Mouse (Mus musculus) olfactory bulb, adult 2 months (tissue): Measurements from ENCODE around the gene Tspan18. TPM values are rescaled to one million over a fixed set of nuclear protein-coding genes. Genes with fewer than 3 reads are reported as not detected.

Source experiments
- H3K27ac ChIP-seq: fragments of 200-500 bp; 2 replicates; pipeline ENCODE4 v1.5.1; 2012; ENCODE audit warnings: low read depth, low read length; ENCODE audit not compliant: insufficient read depth
- H3K4me1 ChIP-seq: fragments of 200-500 bp; 2 replicates; pipeline ENCODE4 v1.6.1; 2012; ENCODE audit warnings: low read length; ENCODE audit not compliant: control insufficient read depth, insufficient read depth
- H3K4me3 ChIP-seq: fragments of 200-500 bp; 2 replicates; pipeline ENCODE4 v1.5.1; 2012; ENCODE audit warnings: mild to moderate bottlenecking, low read depth, low read length, moderate library complexity; ENCODE audit not compliant: insufficient read depth
- CTCF ChIP-seq: fragments of 200-500 bp; IDR thresholded peaks from 2 replicates; pipeline ENCODE4 v1.5.1; 2012; ENCODE audit warnings: low read depth, mild to moderate bottlenecking, low read length, moderate library complexity; ENCODE audit not compliant: insufficient read depth
- POLR2A ChIP-seq: fragments of 200-500 bp; IDR thresholded peaks from 2 replicates; pipeline ENCODE4 v1.6.1; 2012; ENCODE audit warnings: mild to moderate bottlenecking, low read depth, low read length, moderate library complexity; ENCODE audit not compliant: insufficient read depth
- WGBS: fragments of 180-500 bp; shearing (Covaris S2); methylation state at CpG from one replicate; pipeline ENCODE4 v1.1.7; 2018; 5-methylcytosine and 5-hydroxymethylcytosine counted together
- polyA plus RNA-seq: library from polyadenylated mRNA; stranded (reverse); fragments of >200 nt; gene quantifications from 2 replicates; pipeline ENCODE4 v1.2.4, GENCODE M21; 2012; ENCODE audit warnings: low replicate concordance; ENCODE audit not compliant: missing spikeins, insufficient read depth, insufficient read length

Tspan18 gene
- polyA plus RNA-seq, 1 experiment = not detected

GRCm38 (mm10) chr2:93280117-93280620 is 54.1 kb downstream of the Tspan18 start:
- H3K4me3 ChIP-seq = no peak overlapping the region
- H3K27ac ChIP-seq = no peak overlapping the region
- TF ChIP-seq POLR2A (no peak), CTCF (no peak)
- peaks cover 18% of the 10 kb centered on the region for H3K4me1 ChIP-seq
- WGBS = 90% methylated on average over 2 of the region's 2 CpGs

DNA sequence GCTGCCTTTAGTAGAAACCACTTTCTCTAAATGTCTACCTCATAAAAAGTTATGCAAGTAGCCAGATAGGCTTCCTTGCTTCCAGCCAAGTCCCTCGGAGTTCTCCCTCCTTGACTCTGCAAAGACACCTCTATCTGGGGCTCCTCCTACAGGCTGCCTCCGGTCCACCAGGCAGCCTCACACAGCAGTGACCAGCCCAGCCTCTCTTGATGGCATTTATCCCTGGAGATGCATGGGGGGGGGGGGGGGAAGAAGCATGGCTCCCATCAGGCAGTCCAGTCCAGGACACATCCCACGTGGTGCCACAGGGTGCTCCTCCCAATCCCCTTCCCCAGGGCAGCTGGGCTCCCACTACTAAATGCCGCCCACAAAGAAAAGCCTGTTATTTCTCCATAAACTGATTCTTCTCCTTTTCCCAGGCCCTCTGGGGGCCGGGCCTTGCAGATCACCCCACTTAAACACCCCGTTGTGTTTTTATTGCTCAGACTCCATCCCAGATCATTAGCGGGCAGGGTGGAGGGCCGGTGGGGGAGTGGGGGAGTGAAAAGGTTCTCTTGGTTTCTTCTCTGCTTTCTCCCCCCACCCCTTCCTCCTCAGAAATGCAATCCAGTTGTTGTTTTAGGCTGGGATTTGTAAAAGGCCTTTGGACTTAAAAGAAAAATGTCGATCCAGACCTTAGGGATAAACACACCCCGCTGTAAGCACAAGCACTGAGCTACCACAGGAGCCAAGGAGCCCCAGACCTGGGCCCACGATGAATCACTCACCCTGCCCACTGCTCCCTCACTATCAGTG is 55.9 kb downstream of the Tspan18 start:
- no peak overlapping the region for H3K27ac ChIP-seq

DNA sequence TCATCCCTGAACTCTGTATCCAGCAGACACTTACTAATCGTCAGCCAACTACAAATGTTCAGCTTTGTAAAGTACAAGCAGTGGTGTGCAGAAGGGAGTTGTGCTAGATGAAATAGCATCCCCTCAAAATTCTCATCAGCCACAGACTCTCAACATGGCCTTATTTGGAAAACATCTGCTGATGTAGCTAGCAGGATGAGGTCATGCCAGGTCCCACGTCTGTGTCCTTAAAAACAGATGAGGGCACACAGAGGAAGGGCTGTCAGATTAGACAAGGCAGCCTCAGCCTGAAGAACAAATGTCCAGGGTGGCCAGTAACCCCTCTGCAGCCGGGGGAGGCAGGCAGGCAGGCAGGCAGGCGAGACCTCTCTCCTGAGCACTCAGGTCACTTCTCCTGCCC is 56.8 kb downstream of the Tspan18 start:
- peaks cover 15% of the 10 kb centered on the region for H3K4me1 ChIP-seq
- WGBS = 50% methylated on average over 4 of the region's 4 CpGs
- TF ChIP-seq POLR2A (no peak), CTCF (no peak)
- no peak overlapping the region for H3K27ac ChIP-seq
- H3K4me3 ChIP-seq = no peak overlapping the region

More for the DNA sequence above, 55.9 kb downstream of the Tspan18 start:
- H3K4me3 ChIP-seq = no peak overlapping the region
- H3K4me1 ChIP-seq = peaks cover 15% of the 10 kb centered on the region
- TF ChIP-seq POLR2A = no peak
- TF ChIP-seq CTCF = no peak
- WGBS = 14% methylated on average over 11 of the region's 11 CpGs

DNA sequence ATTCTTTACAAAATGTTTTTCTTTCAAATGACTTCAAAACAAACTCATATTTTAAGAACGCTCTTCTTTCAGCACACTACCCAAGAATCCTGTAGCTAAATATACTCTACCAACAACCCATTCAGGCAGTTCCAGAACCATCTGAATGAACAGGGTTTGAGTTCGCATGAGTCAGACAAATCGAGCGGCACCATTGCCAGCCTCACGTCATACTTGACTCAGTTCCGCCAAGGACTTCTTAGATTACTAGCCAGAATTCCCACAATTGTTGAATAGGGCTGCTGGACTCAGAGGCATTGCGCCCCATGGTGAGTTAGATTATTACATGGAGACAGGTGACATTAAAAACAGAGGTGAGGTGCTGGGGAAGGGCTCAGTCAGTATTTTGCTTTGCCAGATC is 58.3 kb downstream of the Tspan18 start:
- Histone ChIP-seq H3K27ac (no peak overlapping the region), H3K4me3 (no peak overlapping the region), H3K4me1 (peaks cover 15% of the 10 kb centered on the region)
- TF ChIP-seq CTCF = no peak
- no peak for TF ChIP-seq POLR2A
- 55% methylated on average over 7 of the region's 7 CpGs for WGBS

DNA sequence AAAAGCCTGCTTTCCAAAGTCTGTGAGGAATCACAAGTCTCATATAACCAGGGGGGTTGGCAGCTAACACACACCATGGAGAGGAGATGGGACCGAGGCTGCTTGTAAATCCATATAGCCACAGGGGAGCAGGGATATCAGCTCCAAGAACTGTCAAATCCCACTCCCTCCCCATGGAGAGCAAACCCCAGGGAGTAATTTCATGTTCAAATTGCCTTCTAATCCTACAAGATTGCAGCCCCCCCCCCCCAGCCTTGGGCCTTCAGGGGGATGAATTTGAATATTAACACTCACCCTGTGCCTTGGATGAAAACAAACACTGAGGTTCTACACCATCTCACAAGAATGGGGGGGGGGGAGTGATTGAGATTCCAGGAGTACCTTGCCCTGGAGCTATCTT is 60.4 kb downstream of the Tspan18 start:
- TF ChIP-seq POLR2A = no peak
- TF ChIP-seq CTCF = no peak
- H3K4me3 ChIP-seq = no peak overlapping the region
- peaks cover 15% of the 10 kb centered on the region for H3K4me1 ChIP-seq
- 60% methylated on average over 1 of the region's 1 CpGs for WGBS
- no peak overlapping the region for H3K27ac ChIP-seq

- no peak for TF ChIP-seq CTCF
- 42% methylated on average over 5 of the region's 5 CpGs for WGBS
- Histone ChIP-seq H3K4me1 (peaks cover 2% of the 10 kb centered on the region; the same call in 1 of the 2 replicates), H3K27ac (no peak overlapping the region), H3K4me3 (no peak overlapping the region)
Observed at GRCm38 (mm10) chr2:93270083-93270482, 64.2 kb downstream of the Tspan18 start.

- Histone ChIP-seq H3K27ac (no peak overlapping the region), H3K4me3 (no peak overlapping the region), H3K4me1 (peaks cover 2% of the 10 kb centered on the region; the same call in 1 of the 2 replicates)
- 55% methylated on average over 10 of the region's 10 CpGs for WGBS
- no peak for TF ChIP-seq CTCF
- TF ChIP-seq POLR2A = no peak
Observed at GRCm38 (mm10) chr2:93269611-93270010, 64.7 kb downstream of the Tspan18 start.

DNA sequence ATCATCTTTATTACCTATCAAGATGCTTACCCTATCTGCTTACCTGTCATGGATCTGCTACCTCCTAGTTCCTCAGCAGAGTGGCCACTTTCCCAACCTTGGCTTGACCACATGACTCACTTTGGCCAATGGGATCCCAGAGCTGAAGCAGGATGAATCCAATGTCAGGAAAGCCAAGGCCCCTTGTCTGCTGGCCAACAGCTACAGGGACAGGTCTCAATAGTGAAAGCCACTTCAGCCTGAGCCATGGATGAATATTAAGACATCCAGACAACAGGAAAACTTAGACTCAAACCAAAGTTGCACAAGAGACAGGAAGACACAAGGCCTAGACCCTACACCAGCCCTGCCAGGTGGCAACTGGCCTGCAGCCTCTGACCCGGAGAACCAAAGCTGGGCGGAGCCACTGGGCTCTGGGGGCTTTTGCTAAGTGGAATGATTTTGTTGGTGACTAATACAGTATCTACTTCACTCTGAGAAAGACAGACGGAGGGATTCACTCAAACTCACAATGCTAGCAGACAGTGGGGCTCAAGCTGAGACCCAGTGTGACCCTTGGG is 65.5 kb downstream of the Tspan18 start:
- WGBS = 91% methylated on average over 3 of the region's 3 CpGs

DNA sequence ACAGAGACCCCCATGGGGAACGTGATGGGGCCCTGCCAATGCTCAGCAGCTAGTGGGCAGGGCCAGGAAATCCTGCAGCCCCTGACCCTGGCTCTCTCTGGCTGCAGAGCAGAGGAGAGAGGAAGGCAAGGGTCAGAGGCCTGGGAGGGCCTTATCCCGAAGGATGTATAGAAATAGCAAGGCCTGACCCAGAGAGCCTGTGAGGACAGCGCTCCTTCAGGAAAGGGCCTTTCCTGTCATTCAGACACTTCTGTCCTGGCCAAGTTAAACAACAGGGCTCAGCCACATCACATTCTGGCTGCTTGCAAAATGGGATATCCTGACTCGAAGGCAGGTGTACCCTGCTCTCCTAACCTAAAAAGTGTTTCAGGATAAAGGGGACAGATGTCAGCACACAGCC is 66.5 kb downstream of the Tspan18 start:
- WGBS = 86% methylated on average over 4 of the region's 4 CpGs
- no peak for TF ChIP-seq POLR2A
- TF ChIP-seq CTCF = no peak
- Histone ChIP-seq H3K4me3 (no peak overlapping the region), H3K27ac (no peak overlapping the region), H3K4me1 (peaks cover 2% of the 10 kb centered on the region; the same call in 1 of the 2 replicates)

More for the DNA sequence above, 65.5 kb downstream of the Tspan18 start:
- H3K4me1 ChIP-seq = peaks cover 2% of the 10 kb centered on the region; the same call in 1 of the 2 replicates
- no peak overlapping the region for H3K4me3 ChIP-seq
- TF ChIP-seq CTCF = no peak
- no peak for TF ChIP-seq POLR2A
- H3K27ac ChIP-seq = no peak overlapping the region
